Mouse (Mus musculus): ENCODE results near the gene Rnd1. TPM values are rescaled to one million over a fixed set of nuclear protein-coding genes. Genes with fewer than 3 reads are reported as not detected.

The Rnd1 gene
- total RNA-seq (2021), result 1 to 10 TPM in 1 of 2 experiments, under 1 TPM in 1; 0.40 to 1.0 TPM
- long read RNA-seq, experiment 1, partial matches to known transcripts, result 0 of 3 reads
- long read RNA-seq, experiment 1, other reads (novel, unspliced or antisense), result 1 of 3 reads
- long read RNA-seq, experiment 2, partial matches to known transcripts, result 1 of 3 reads
- long read RNA-seq, experiment 2, other reads (novel, unspliced or antisense), result 0 of 3 reads

DNA sequence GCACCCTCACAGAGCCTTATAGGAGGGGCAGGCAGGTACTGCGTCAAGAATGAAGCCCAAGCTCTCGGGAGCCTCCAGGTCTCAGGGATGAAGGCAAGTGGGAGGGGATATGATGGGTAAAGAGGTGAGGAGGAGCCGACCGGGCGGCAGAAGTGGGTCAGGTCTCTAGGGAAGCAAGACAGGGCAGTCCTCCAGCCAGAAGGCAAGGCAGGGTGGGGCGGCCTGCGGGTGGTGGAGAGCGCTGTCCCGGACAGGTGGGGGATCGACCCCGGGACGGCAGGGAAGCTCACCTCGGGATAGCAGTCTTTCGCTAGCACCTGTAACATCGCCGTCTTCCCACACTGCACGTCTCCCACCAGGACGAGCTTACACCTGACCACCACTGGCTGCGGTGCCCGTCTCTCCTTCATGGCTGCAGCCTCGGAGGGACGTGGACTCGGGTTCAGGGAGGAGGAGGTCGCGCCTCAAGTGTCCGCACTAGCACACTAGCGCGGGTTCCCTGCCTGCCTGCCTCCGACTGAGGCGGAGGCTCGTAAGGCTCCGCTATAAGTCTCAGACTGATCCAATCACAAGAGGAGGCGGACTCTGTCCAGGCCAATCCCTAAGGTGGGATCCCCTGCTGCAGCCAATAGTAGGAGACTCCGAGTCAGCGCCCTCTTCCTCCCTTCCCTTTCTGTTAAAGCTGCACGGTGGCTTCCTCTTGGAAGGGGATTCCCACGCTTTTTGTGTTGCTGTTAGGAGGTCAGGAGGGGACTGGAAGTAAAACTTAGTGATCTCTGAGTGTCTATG, at the start of gene Rnd1:
TSS of gene Rnd1 (minus strand) at position 522 of the 789 bp plus-strand sequence.
- peak; percentile 82 for DNase-seq

- no peak for DNase-seq
Measured at GRCm38 (mm10) chr15:98726746-98727145, 49.5 kb upstream of the Rnd1 start.

GRCm38 (mm10) chr15:98726079-98726478, 48.8 kb upstream of the Rnd1 start:
- DNase-seq, result no peak

- no peak for DNase-seq
Measured at GRCm38 (mm10) chr15:98724441-98724840, 47.2 kb upstream of the Rnd1 start.

- no peak for DNase-seq
Measured at GRCm38 (mm10) chr15:98722854-98723253, 45.6 kb upstream of the Rnd1 start.

- DNase-seq, result no peak
Measured at GRCm38 (mm10) chr15:98722191-98722590, 44.9 kb upstream of the Rnd1 start.

DNA sequence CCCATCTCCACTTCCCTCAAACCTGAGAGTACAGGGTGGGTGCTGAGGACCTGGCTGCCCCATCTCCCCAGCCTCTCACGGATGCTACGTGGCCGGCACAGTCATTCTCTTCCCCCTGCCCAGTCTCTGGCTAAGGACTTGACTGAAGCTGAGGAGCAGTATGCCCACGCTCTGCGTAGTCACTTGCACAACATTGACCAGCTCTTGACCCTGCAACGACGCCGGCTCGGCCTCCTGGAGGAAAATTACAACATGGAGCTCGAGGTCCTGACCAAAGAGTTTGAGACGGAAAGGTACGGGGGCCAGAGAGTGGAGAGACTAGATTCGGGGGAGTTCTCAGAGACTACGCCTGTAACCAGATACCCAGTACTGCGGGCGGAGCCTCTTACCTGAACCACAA, 40.0 kb upstream of the Rnd1 start:
- no peak for DNase-seq

DNA sequence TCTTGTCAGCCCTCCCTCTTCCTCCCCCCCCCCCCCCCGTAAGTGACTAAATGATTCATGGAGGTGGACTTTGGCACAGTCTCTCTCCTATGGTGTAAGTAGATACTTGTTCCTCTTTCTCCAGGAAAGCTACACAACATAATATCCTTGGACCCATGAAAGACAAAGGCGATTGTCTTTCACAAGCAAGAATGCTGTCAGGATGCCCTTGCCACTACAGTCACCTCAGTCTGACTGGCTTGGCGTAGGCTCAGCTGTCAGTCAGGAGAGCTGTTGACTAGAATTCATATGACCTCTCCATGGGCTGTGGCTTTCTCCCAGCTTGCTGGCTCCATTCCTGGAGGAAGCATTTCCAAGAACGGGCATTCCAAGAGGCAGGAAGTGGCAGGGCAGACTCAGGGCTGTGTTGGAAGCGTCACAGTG, 37.0 kb upstream of the Rnd1 start:
- DNase-seq, result no peak

DNA sequence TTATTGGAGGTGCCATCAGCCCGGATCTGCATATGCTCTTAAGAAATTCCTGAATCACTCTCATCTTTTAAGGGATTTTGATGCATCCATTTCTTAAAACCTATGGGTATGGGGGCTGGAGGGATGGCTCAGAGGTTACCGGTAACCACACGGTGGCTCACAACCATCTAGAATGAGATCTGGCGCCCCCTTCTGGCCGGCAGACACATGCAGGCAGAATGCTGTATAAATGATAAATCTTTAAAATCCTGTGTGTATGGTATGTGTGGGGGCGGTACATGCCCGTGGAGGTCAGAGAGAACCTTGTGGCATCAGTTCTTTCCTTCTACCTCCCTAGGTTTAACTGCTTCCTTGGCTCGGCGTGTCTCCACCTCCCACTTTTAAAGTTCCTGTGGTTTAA, 33.2 kb upstream of the Rnd1 start:
- DNase-seq, result no peak

DNA sequence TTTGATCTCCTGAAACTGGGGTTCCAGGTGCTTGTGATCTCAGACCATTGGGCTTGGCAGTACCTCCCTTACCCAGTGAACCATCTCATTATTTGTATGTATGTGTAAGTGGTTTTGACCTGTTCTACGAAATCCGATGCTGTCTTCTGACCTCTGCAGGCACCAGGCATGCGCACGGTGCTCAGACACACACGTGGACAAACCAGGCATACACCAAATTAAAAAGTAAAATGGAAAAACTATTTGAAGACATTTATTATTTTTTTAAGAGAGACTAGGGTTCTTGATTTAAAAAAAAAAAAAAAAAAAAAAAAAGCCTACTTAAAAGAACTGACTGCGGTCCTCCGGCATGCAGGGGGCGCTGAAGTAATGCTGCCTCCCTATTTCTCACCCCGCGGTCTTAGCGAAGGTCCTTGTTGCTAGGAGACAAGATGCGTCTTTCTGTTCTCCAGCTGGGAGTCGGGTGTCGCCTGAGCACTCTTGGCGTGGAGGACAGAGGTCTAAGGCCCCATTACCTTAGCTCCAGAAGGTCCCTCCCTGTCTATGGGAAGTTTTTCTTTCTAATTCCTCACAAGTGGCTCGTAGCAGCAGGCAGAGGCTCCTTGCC, 30.6 kb upstream of the Rnd1 start, which contains the start of gene Ccdc65:
TSS of gene Ccdc65 (plus strand) at position 442 of the 607 bp plus-strand sequence.
- peak; percentile 71 for DNase-seq

- no peak for DNase-seq
Measured at GRCm38 (mm10) chr15:98704312-98704711, 27.1 kb upstream of the Rnd1 start.

GRCm38 (mm10) chr15:98699190-98700105, 22.2 kb upstream of the Rnd1 start:
- peak; percentile 76 for DNase-seq

- DNase-seq, result no peak
Measured at GRCm38 (mm10) chr15:98696216-98696615, 19.0 kb upstream of the Rnd1 start.

DNA sequence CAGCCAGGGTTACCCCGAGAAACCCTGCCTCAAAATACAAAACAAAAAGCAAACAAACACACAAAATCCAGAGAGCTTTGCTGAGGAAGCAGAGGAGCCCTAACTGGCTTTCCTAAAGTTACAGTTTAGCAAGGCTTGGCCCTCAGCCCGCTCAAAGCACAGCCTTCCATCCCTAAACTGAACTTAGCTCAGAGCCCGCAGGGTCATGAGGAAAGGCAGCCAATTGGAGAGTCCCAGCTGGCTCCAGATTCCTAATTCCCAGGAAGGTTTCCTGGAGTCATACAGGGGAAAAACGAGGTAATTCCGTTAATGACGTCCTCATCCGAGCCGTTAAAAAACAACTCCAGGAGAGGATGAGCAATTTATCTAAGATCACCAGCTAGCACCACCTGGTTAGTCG, 18.5 kb upstream of the Rnd1 start:
- DNase-seq, result no peak

DNA sequence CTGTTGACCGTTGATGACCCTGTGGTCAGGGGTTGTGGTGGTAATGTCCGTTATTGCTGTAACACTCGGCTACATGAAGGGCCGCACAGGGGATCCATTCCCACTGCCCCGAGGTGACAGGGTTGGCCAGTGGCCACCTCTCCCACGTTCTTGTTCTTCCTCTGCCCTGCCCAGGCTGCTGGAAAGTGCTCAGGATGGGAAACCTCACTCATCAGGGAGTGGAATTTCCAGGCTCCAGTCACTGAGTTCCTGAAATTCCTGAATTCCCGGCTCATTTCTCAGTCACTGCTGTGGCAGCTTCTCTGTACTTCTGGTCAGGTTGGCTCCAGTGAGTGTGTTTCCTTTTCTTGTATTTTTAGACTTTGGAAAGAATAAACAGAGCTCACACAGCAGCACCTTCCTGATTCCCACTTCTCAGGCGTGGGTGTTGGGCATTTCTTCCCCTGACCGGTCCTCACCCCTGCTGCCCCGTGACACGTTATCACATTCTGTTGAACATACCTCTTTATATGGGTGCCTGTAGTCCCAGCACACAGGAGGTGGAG, 15.0 kb upstream of the Rnd1 start:
- peak; percentile 54 for DNase-seq

DNA sequence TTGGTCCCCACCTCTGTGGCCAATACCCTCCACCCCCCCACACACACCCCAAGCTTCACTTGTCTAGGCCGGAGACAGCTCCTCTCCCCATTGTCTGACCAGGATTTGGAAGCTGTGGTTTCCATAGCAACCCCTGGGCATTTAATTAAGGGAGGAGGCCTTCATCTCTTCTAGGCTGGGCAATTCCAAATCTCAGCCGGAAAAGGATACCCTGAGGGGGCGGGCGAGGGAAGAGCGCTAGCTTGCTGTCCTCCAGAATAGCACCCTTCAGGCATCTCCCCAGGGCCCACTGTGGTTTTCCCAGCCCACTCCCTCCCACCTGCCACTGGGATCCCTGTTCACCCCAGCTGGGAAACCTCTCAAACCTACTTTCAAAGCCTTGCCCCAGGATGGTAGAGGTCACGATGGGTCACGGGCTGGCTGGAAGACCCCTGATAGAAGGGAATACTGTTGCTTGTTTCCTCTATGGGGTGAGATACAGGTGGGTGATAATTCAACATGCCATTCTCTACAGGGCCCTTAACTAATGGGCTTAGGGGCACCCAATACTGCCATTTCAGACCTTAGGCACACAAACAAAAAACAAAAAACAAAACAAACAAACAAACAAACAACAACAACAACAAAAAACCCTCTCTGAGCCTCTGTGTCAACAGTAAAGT, 14.4 kb upstream of the Rnd1 start:
- no peak for DNase-seq

GRCm38 (mm10) chr15:98689682-98690081, 12.4 kb upstream of the Rnd1 start:
- no peak for DNase-seq

- DNase-seq, result no peak
Measured at GRCm38 (mm10) chr15:98685926-98686325, 8.7 kb upstream of the Rnd1 start.

GRCm38 (mm10) chr15:98683746-98684145, 6.5 kb upstream of the Rnd1 start:
- no peak for DNase-seq

- no peak for DNase-seq
Measured at GRCm38 (mm10) chr15:98683177-98683576, 5.9 kb upstream of the Rnd1 start.

DNA sequence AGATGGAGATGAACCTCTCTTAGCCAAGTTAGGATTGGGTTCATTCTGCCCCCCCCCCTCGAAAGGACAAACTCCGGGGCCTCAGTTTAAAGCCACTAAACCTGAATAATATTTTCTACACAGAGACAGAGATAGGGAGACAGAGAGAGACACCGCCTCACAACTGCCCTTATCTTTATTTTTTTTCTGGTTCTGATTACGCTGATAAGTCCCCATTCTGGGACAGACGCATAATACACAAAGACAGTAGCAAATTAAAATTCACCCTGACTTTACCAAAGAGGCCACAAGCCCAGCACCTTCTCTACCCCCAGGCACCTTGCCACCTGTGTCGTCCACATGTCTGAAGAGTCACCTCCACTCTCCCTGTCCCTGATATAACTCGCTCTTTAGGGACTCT, 4.4 kb upstream of the Rnd1 start:
- DNase-seq, result no peak

Measured in gastrocnemius, postnatal 25 days (tissue).